Mouse (Mus musculus) thymus, postnatal 36 days (tissue): Measurements from ENCODE around the gene Lrif1.
"Not testable (repeated sequence)": the region's sequence is repeated elsewhere in the genome, so short reads cannot be mapped to it uniquely, and the experiment has no call there.

Source experiments
- DNase-seq, 2 experiments: peaks; one replicate each; pipeline ENCODE4 v3.0.0; 2022; ENCODE audit warnings: mixed read lengths in 2 of 2

The Lrif1 gene

GRCm38 (mm10) chr3:106684830-106685229 lies at the start of gene Lrif1:
TSS of gene Lrif1 (plus strand) at chr3:106684987.
- peak; percentile 70 to 81 for DNase-seq

- DNase-seq: not testable (repeated sequence)
Measured at GRCm38 (mm10) chr3:106672811-106673210, 12.0 kb upstream of the Lrif1 start.

DNA sequence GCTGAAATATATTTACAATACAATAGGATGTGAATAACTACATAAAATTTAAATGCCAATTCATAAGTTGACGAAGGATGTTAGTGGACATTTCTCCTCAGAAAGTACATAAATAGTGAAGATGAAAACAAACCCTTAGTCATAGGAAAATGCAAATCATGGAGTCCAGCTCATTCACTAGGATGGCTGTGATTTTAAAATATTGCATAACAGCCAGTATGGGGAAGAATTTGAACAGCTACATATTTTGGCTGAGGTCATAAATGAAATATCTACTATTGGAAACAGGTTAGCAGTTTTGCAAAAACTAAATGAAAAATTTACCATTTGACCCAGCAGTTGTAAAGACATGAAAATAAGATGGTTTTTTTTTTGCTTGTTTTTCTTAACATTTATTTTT lies 594 bp downstream of the Lrif1 start:
- no peak for DNase-seq

DNA sequence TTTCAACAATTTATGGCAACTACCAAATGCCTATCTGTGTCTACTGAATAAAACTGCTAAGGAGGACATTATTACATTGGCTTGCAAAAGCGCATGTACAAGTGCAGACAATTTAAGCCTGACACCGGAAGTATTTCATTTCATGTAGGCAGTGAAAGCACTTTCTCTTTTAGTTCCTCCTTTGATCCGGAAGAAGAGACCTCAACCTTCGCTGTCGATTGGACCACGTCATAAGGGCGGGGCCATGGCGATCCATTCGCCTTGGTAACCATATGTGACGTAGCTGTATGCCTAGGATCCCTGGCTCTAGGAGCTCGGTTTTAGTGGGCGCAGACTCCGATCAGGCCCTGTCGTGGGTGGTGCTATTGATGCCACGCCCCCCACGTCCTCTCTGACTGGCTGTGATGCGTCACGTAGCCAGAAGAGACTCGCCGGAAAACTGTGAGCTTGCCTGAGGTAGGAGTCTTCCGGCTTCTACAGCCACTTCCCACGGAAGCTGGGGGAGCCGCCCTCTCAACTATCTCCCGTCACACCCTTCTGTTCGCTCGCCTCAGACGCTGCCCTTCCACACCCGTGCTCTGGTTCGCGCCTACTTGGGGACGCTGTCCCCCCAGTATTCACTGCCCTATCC lies 36.7 kb downstream of the Lrif1 start:
- DNase-seq: peak; percentile 93 to 97

DNA sequence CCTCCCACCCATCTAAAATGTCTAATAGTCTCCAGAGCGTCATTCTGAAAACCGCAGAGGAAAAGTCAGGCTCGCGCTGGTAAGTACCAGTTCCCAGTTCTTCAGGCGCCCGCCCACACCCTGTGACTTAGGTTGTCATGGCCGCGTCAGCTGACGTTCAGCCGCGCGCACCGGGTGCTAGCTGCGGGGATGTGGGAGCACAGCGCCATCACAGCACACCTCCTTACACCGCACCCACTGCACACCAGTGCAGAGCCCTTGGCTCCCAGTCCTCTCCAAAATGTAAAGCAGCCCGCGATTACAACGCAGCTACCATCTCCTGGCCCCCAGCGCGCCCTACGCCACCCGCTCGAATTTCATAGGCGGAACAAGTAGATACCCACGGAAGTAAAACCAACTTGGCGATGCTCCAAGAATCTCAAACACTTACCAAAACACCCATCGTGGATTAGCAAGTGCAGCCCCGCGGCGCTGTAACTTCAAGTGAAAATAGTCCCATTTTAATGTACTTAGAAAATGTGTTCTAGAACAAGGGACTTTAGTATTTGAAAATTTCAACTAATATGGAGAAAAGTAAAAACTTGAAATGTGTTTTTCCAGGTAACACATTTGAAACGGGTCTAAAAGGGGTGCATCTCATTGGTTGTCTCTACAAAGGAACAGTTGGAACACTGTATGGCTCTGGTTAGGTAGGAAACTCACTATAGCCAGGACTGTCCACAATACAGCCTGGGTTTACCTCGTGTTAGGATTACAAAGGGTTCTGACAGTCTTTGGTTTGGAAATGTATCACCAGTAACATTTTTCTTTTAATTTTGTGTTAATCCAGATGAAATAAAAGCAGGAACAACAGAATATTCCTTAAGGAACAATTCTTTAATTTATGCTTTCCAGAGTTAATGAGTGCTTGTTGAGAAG lies 37.5 kb downstream of the Lrif1 start:
- DNase-seq: peak; percentile 86 to 89

DNA sequence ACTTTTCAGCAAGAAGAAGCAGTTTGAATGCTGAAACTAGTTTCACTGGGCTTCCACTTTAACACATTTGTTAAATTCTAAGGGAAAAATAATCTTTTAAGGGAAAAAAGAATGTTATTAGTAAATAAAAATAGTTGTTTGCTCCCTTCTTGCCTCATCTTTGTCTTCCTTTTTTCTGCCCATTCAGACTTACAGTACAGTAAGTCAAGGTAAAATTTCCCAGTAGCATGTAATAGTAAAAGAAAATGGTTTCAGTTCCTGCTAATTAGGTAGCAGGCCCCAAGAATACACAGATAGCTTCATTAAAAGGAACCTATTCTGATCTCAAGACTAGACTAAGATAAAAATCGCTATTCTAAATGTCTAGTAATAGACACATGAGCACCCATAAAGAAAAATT lies 71.1 kb downstream of the Lrif1 start:
- no peak for DNase-seq

DNA sequence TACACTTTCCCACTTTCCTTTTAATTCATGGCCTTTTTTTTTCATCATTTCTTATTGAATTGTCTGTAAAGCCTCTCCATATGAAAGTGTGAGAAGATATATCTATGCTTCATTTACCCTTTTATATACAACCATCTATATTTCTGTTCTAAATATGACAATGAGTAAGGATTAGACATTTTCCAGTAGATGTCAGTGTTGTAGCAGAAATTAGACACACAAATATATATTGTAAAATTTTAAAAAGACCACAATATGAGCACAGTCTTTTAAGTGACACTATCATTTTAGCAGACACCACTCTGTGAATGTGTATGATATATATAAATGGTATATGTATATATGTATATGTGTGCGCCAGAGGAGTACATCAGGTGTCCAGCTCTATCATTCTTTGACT lies 87.0 kb downstream of the Lrif1 start:
- no peak for DNase-seq

DNA sequence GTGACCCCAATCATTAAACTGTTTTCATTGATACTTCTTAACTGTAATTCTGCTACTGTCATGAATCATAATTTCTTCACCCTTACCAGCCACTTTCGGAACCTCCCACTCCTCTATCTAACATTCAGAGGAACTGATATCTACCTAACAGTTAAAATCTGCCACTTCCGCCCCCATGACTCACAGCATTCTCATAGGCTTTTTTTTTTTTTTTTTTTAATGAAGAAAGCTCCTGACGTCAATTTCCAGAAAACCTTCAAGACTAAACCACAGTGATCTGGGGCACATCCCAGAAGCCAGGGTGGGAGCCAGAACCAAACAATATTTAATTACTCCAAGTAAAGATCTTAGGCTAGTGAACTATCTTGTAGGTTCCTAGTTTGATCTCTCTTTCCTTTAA lies 100.3 kb downstream of the Lrif1 start:
- peak in 1 of 2 experiments; percentile 14 for DNase-seq
